In genomic region chr11:114669651-114670168, GRCm38 (mm10) we compare ENCODE assay signal across 1 mouse cellular context.
TF ChIP-seq lines count a peak whose summit lies in the region.

No protein-coding gene starts in this region.

TF ChIP-seq in CH12.LX, 34 proteins besides CTCF, POLR2A, EP300 and RAD21 (continued from another document):
- TF ChIP-seq TBP (conservative IDR thresholded peaks at IDR 0.05; ENCODE audit: low read depth, low read length) (no peak), IRF4 (IDR thresholded peaks at IDR 0.05; ENCODE audit: low read depth, low read length) (no peak), JUND (conservative IDR thresholded peaks at IDR 0.05; ENCODE audit: low read depth, low read length) (no peak), UBTF (IDR thresholded peaks at IDR 0.05; ENCODE audit: low read depth, low read length) (0 out of 2 replicates have a peak, but pooled peaks have one; percentile 39), NELFE (IDR thresholded peaks at IDR 0.05; ENCODE audit: low read depth, low read length) (peak; percentile 26; the same call in 1 of the 2 replicates), USF2 (conservative IDR thresholded peaks at IDR 0.05; ENCODE audit: low read depth, low read length) (no peak), MXI1 (IDR thresholded peaks at IDR 0.05; ENCODE audit: low read depth, low read length) (peak; percentile 73), ETS1 (conservative IDR thresholded peaks at IDR 0.05; ENCODE audit: low read depth, low read length) (no peak), ZNF384 (IDR thresholded peaks at IDR 0.05; ENCODE audit: low read depth, low read length) (no peak), CHD2 (IDR thresholded peaks at IDR 0.05; ENCODE audit: low read length) (no peak), HCFC1 (IDR thresholded peaks at IDR 0.05; ENCODE audit: low read depth, low read length) (peak; percentile 33; the same call in 1 of the 2 replicates), PAX5 (IDR thresholded peaks at IDR 0.05; ENCODE audit: low read length) (no peak), SIN3A (IDR thresholded peaks at IDR 0.05; ENCODE audit: low read length) (peak; percentile 77), MYC (IDR thresholded peaks at IDR 0.05; ENCODE audit: low read depth, low read length) (peak; percentile 73), KAT2A (IDR thresholded peaks at IDR 0.05; ENCODE audit: insufficient replicate concordance, low read length) (no peak), BHLHE40 (IDR thresholded peaks at IDR 0.05; ENCODE audit: low read depth, low read length) (no peak), SMC3 (IDR thresholded peaks at IDR 0.05; ENCODE audit: low read depth, low read length) (no peak), RCOR1 (conservative IDR thresholded peaks at IDR 0.05; ENCODE audit: low read depth, low read length) (no peak)
